Mouse (Mus musculus): Measurements from ENCODE around the gene Tpt1. TPM values are rescaled to one million over a fixed set of nuclear protein-coding genes. Genes with fewer than 3 reads are reported as not detected.
"Not testable (repeated sequence)": the region's sequence is repeated elsewhere in the genome, so short reads cannot be mapped to it uniquely, and the experiment has no call there.

Tpt1 gene
- polyA plus RNA-seq, 1 experiment = 1,757 TPM

DNA sequence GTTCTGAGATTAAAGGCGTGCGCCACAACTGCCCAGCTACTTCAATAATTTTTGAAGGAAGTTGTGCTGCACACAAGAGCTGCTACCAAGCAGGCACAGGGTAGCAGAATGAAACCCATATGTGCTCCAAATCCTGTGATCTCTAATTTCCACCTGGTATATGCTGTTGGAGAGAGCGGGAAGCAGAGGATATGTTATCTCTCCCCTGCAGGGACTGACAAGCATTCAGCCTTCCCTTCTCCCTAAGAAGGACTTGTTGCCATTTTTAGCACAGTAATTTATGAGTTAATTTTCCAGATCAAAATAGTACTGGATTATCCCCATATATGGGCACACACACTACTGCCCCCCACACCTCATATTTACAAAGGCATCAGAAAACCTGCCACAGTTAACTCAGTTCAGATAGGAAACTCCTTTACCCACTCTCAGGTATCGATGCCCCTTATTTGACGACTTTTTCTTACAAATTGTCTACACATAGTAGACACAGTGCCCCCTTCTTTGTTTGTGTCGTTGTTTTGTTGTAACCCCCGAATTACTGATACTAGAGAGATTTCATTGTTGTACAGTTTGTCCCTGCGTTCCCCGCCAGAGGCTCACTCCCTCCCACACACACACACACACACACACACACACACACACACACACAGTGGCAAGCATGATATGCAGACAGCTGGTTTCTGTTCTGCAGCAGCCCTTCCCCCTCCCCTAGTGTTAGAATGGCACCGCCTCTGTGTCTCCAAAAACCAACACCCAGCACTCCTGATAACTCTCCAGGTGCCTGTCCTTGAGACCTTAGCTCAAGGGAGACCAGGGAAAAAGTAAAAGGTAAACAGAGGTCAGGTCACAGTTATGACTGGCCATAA, 7.6 kb upstream of the Tpt1 start:
- H3K4me1 ChIP-seq (ENCODE audit: control insufficient read depth, insufficient read depth, low read length) = peaks cover 22% of the 10 kb centered on the region
- TF ChIP-seq POLR2A (IDR thresholded peaks at IDR 0.05; ENCODE audit: insufficient read depth, low read depth, low read length) (no peak), CTCF (IDR thresholded peaks at IDR 0.05; ENCODE audit: insufficient read depth, low read depth, low read length) (no peak)
- 48% methylated on average over 10 of the region's 10 CpGs for WGBS
- no peak overlapping the region for H3K27ac ChIP-seq (ENCODE audit: insufficient read depth, low read depth, low read length)
- no peak overlapping the region for H3K4me3 ChIP-seq (ENCODE audit: insufficient read depth, low read depth, low read length)

DNA sequence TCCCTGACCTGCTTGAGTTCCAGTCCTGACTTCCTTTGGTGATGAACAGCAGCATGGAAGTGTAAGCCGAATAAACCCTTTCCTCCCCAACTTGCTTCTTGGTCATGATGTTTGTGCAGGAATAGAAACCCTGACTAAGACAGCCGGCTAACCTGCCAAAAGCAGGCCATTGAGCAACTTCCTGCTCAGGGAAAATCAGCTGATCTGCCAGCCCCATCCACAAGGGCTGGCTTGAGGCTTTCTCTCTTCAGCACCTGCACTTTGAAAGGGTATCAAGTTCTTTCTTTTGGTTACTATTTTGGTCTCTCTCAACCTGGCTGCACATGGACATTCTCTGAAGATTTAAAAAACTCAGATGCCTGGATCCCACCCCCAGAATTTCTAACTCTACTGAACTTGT, 3.1 kb upstream of the Tpt1 start:
- H3K4me1 ChIP-seq (ENCODE audit: control insufficient read depth, insufficient read depth, low read length); H3K27ac ChIP-seq (ENCODE audit: insufficient read depth, low read depth, low read length): not testable (repeated sequence)
- WGBS = 68% methylated on average over 2 of the region's 2 CpGs

GRCm38 (mm10) chr14:75844111-75844695, 690 bp upstream of the Tpt1 start:
- H3K27ac ChIP-seq (ENCODE audit: insufficient read depth, low read depth, low read length) = peak overlapping the region; percentile 95

More for the DNA sequence above, 3.1 kb upstream of the Tpt1 start:
- not testable (repeated sequence) for H3K4me3 ChIP-seq (ENCODE audit: insufficient read depth, low read depth, low read length)

GRCm38 (mm10) chr14:75845698-75846115, 814 bp downstream of the Tpt1 start:
- TF ChIP-seq CTCF (IDR thresholded peaks at IDR 0.05; ENCODE audit: insufficient read depth, low read depth, low read length) = peak; percentile 25; the same call in 1 of the 2 replicates
- TF ChIP-seq POLR2A (IDR thresholded peaks at IDR 0.05; ENCODE audit: insufficient read depth, low read depth, low read length) = no peak
- peak overlapping the region; percentile 94 for H3K27ac ChIP-seq (ENCODE audit: insufficient read depth, low read depth, low read length)
- WGBS = under 1% methylated on average over 40 of the region's 40 CpGs
- H3K4me1 ChIP-seq (ENCODE audit: control insufficient read depth, insufficient read depth, low read length) = peaks cover 3% of the 10 kb centered on the region
- peak overlapping the region; percentile 85 for H3K4me3 ChIP-seq (ENCODE audit: insufficient read depth, low read depth, low read length)

More at GRCm38 (mm10) chr14:75844111-75844695, 690 bp upstream of the Tpt1 start:
- TF ChIP-seq CTCF (IDR thresholded peaks at IDR 0.05; ENCODE audit: insufficient read depth, low read depth, low read length) = no peak
- Histone ChIP-seq H3K4me1 (ENCODE audit: control insufficient read depth, insufficient read depth, low read length) (peaks cover 3% of the 10 kb centered on the region), H3K4me3 (ENCODE audit: insufficient read depth, low read depth, low read length) (peak overlapping the region; percentile 85)
- WGBS = 7% methylated on average over 14 of the region's 14 CpGs

DNA sequence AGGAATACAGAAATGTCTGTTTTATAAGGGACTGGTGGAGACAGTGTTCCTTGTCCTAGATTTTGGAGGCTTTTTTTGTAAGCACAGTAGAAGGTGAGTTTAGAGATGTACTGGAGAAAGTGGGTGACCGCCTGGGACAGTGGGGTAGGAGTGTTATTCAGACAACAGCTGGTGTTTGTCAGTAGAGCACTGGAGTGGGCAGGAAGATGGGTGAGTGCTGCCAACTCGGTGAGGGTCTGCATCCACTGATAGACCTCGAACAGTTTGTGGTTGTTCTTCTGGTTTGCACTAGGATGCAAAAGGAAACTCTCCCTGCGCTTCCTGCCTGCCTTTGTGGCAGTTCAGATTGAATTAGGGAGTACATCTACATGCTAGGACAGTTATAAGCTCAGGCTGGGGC, 2.8 kb downstream of the Tpt1 start:
- TF ChIP-seq POLR2A (IDR thresholded peaks at IDR 0.05; ENCODE audit: insufficient read depth, low read depth, low read length) = no peak
- TF ChIP-seq CTCF (IDR thresholded peaks at IDR 0.05; ENCODE audit: insufficient read depth, low read depth, low read length) = no peak
- H3K27ac ChIP-seq (ENCODE audit: insufficient read depth, low read depth, low read length) = no peak overlapping the region
- peaks cover 3% of the 10 kb centered on the region for H3K4me1 ChIP-seq (ENCODE audit: control insufficient read depth, insufficient read depth, low read length)
- 66% methylated on average over 4 of the region's 4 CpGs for WGBS
- H3K4me3 ChIP-seq (ENCODE audit: insufficient read depth, low read depth, low read length) = no peak overlapping the region

DNA sequence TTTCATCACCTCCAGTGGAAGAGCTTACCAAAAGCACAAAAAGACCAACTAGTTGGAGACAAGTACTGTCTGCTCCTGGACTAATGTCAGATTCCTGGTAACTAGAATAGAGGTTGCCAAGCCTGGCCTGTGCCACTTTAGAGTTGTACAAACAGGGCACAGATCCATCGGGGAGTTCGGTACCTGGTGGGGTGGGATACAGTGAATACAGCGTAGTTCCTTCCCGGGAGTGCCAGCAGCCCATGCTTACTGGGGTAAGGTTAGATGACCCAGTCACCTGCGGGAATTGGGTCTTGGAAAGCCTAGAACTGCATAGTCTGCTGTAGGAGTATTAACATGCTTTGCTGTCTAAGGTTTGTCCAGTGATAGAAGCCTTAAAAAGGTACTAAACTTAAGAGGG, 3.6 kb downstream of the Tpt1 start:
- Histone ChIP-seq H3K4me1 (ENCODE audit: control insufficient read depth, insufficient read depth, low read length) (peaks cover 3% of the 10 kb centered on the region), H3K4me3 (ENCODE audit: insufficient read depth, low read depth, low read length) (no peak overlapping the region), H3K27ac (ENCODE audit: insufficient read depth, low read depth, low read length) (no peak overlapping the region)
- TF ChIP-seq POLR2A (IDR thresholded peaks at IDR 0.05; ENCODE audit: insufficient read depth, low read depth, low read length) (no peak), CTCF (IDR thresholded peaks at IDR 0.05; ENCODE audit: insufficient read depth, low read depth, low read length) (no peak)
- 90% methylated on average over 5 of the region's 5 CpGs for WGBS

- 75% methylated on average over 5 of the region's 5 CpGs for WGBS
- Histone ChIP-seq H3K27ac (ENCODE audit: insufficient read depth, low read depth, low read length) (no peak overlapping the region), H3K4me3 (ENCODE audit: insufficient read depth, low read depth, low read length) (no peak overlapping the region), H3K4me1 (ENCODE audit: control insufficient read depth, insufficient read depth, low read length) (peaks cover 3% of the 10 kb centered on the region)
- no peak for TF ChIP-seq POLR2A (IDR thresholded peaks at IDR 0.05; ENCODE audit: insufficient read depth, low read depth, low read length)
Measured at GRCm38 (mm10) chr14:75849236-75849635, 4.3 kb downstream of the Tpt1 start.

DNA sequence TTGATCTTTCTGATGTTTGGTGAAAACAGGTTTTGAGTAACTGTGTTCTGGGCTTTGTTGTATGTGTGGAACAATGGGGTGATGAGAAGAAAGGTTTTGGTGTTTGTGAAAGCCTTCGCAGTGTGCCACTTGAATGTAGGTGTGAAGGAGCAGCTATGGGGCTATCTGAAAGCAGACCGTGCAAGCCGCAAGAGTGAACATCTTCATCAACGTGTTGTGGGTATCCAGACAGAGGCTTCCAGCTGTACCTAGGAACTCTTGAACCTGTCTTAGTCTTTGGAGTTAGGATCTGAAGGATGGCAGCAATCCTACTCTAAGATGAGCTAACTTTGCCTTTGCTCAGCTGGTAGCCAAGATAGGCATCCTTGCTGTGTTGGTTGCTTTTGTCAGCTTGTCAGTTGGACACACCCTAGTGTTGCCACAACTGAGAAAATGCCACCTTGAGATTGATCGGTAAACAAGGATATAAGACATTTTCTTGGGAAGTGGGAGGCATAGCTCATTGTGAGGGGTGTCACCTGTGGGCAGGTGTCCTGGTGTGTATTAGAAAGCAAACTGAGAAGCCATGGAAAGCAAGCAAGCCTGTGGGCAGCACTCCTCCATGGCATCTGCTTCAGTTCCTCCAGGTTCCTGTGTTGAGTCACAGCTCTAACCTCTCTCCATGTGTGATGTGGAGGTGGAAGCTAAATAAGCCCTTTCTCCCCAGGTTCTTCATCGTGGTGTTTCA, 5.1 kb downstream of the Tpt1 start:
- Histone ChIP-seq H3K4me1 (ENCODE audit: control insufficient read depth, insufficient read depth, low read length) (peaks cover 3% of the 10 kb centered on the region), H3K27ac (ENCODE audit: insufficient read depth, low read depth, low read length) (no peak overlapping the region), H3K4me3 (ENCODE audit: insufficient read depth, low read depth, low read length) (no peak overlapping the region)
- WGBS = 77% methylated on average over 6 of the region's 6 CpGs
- no peak for TF ChIP-seq POLR2A (IDR thresholded peaks at IDR 0.05; ENCODE audit: insufficient read depth, low read depth, low read length)
- TF ChIP-seq CTCF (IDR thresholded peaks at IDR 0.05; ENCODE audit: insufficient read depth, low read depth, low read length) = no peak

DNA sequence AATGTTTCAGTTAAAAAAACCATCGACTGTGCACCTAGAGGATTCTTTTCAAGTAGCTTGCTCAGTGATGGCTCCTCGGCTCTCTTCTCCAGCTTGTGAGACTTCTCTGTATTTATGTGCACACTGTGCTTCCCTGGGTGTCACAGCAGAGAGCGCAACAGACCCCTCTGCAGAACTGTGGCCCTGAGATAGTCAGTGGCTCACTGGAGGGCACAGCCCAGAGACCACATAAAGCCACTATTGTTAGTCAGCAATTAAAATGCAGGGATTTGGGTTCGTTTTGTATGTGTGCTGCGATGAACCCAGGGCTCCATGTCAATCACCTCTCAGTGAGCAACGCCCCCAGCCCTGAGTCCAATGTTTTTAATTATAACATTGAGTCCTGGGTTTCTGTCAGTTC, 5.9 kb downstream of the Tpt1 start:
- peak overlapping the region; percentile 8; the same call in 1 of the 2 replicates for H3K27ac ChIP-seq (ENCODE audit: insufficient read depth, low read depth, low read length)
- no peak overlapping the region for H3K4me3 ChIP-seq (ENCODE audit: insufficient read depth, low read depth, low read length)
- peaks cover 7% of the 10 kb centered on the region for H3K4me1 ChIP-seq (ENCODE audit: control insufficient read depth, insufficient read depth, low read length)
- TF ChIP-seq POLR2A (IDR thresholded peaks at IDR 0.05; ENCODE audit: insufficient read depth, low read depth, low read length) = no peak
- no peak for TF ChIP-seq CTCF (IDR thresholded peaks at IDR 0.05; ENCODE audit: insufficient read depth, low read depth, low read length)
- WGBS = 10% methylated on average over 6 of the region's 6 CpGs
